Mouse (Mus musculus) urinary bladder, postnatal 4 days (tissue): Measurements from ENCODE around the gene Oaz3.

Experiments
- DNase-seq, 2 experiments: peaks; one replicate each; pipeline ENCODE4 v3.0.0; 2021 to 2022; ENCODE audit warnings: low spot score in 2 of 2

The Oaz3 gene

DNA sequence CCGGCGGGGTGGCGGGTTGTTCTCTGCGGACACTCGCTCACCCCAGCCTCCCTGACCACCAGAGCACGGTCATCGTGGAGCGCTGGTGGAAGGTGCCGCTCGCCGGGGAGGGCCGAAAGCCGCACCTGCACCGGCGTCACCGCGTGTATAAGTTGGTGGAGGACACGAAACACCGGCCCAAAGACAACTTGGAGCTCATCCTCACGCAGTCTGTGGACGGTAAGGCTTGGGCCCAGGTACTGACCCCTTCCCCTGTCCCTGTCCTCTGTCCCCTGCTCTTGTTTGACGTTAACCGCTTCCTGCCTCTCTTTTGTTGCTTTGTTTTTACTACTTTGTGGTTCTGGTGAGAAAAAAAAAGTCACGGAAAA, at the start of gene Oaz3:
Gene Oaz3 (minus strand): TSS at position 319 of the 368 bp plus-strand sequence.
- no peak for DNase-seq

DNA sequence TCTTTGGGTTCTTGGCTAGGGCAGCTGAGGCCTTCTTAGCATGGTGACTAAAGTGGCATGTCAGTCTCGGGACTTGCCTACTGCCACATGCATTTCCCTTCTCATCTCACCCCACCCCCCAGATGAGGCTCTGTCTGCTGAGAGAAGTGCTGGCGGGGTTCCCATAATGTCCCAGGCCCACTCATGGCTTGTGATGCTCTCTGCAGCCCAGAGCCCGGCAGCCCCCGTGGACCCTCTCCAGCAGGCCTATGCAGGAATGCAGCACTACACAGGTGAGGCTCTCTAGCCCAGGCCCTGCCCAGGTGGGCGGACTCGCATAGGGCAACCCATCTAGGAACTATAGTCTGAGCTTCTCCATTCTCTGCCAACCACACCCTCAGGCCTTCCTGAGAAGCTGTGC, 43.9 kb upstream of the Oaz3 start:
- no peak for DNase-seq

DNA sequence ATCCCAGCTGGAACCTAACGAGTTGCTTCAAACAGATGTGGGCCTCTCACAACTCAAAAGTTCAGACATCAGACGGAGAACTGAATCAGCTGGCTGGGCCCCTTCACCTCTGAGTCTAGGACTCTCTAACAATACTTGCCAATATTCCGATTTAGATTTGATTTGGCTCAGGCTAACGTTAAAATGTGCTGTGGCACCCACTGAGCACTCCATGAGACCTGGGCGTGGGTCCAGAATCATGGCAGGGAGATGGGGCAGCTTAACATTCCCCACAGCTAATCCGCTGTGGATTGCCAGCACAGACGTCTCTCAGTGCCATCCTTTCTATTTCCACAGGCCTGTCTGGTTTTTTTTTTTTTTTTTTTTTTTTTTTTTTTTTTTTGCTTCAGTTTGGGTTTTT, 42.2 kb upstream of the Oaz3 start:
- DNase-seq, result no peak

DNA sequence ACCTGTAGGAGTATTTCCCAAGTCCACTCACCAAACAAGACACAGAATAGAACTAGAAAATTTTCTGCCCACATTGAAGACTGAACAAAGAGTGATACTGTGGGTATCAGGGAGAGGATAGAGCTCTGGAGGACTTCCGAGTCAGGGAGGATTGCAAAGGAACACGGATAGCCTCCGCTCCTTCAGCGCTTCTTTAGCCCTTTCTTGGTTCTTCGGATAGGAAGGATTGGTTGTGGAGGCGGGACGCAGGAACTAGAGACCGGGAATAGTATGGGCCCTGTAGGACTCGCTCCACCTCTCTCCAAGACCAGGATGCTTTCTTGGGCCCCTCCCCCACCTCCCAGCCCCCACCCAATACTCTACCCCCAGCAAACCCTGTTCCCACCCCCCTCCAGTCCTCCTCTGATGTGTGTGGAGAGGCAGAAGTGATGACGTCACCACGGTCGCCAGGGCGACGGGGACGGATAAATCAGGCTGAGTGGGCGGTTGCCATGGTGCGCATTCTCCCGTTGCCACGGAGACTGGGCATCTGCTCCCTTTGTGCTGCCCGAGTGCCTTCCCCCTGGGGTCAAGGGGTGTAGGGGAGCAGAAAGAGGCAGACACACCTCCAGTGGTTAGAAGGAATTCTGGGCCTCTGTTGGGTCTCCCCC, 40.2 kb upstream of the Oaz3 start:
- no peak for DNase-seq

DNA sequence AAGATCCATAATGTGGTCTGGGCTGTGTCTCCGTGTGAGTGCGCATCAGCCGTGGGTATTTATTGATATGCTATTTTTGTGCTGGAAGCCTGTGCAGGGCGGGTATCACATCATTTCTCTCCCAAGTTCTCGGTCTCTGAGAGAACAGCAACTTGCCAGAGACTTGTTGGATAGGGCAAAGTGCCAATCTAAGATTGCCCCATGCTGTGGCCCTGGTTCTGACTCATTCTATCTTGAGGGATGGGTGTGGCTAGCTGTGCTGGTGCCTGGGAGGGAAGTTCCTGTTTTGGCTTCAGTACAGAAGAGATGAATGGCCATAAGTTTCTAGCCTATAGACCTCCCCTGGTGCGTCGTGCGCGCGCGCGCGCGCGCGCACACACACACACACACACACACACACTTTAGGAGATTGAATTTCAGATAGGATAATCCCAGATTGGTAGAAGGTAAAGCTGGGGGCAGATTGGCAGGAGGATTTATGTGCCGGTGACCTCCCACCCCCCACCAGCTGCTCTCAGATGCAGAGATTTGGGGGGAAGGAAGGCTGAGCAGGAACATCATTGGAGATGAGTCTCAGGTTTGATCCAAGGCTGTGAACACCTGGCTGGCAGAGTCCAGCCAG, 39.2 kb upstream of the Oaz3 start:
- no peak for DNase-seq

DNA sequence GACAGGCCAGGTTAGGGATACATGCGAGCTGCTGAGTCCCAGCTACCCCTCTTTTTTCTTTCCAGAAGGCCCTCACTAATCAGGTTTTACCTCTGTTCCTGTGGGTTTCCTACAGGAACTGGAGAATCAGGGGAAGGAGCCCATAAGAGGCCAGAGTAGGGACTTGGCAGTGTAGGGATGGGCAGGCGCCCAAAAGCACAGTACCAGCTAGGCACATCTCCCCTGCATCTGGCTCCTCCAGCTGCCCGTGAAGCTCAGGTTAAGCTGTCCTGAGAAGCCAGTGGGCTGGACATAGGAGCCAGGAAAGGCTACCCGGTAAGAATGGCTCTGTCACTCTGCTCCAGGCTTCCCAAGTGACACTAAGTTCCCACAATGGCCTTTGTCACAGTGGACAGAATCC, 37.7 kb upstream of the Oaz3 start:
- no peak for DNase-seq

DNA sequence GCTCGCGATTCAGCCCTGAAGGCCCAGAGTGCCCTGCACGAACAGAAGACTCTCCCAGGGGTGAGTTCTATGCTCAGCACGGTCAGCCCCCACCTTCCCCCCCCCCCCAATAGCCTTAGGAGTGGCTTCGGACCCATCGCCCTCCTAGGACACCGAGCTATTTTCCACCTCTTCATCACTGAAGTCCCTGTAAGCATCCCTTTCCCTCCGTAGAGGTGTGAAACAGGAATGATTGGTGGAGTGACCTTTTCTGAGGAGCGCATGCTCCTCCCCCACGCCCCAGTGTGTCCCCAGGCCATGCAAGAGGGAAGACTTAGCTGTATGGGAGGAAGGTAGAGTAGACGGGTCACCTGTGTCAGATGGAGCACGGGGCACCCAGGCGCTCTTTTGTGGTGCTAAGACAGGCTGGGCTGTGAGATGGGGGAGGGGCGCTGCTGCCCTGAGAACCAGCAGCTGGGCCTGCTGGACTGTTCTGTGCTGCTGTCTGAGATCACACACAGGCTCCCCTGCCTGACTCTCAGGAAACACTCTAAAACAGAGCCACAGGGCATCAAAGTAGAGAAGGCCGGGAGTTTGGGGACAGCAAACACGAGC, 36.7 kb upstream of the Oaz3 start, which contains the start of gene Riiad1:
Gene Riiad1 (minus strand): TSS at position 51 of the 594 bp plus-strand sequence.
- no peak for DNase-seq

DNA sequence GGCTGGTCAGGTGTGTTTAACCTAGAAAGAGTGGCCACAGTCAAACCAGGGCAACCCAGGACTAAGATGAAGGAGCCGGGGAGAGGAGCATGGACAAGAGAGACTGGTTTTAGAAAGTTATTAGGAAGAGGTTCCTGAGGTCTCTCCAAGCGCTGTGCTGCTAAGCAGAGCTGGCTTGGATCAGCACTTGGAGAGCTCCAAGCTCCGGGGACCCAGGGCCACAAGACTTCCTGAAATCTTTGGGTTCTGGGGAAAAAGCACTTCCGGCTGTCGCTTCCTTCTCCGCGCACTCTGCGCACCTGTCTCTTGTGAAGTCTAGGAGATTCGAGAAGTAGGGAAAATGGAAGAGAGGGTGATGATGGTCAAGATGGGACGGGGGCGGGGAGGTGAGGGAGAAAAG, 35.8 kb upstream of the Oaz3 start:
- DNase-seq, result no peak

DNA sequence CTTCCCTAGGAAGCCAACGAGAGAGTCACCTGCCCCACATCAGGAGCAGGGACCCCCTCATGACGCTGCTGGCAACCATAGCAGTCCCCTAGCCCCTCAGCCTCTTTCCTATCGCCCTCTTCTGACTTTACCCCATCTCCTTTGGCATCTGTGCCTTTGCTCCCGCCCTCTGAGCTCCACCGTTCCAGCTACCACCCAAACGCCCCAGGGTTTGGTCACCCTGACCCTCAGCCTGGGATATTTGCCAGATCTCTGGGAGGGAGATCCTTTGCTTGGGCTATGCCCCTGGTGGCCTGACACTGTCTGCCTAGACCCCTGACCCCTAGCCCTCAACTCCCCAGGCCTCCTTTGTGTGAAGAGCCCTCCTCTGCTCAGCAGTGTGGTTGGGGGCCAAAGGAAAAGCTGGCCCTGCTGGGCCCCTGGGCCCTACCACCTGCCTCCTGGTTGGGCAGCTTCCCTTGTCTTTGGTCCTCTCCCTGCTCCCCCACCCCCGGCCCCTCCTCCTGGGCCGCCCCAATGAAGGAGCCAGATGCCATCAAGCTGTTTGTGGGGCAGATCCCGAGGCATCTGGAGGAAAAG, 35.0 kb upstream of the Oaz3 start:
- no peak for DNase-seq

DNA sequence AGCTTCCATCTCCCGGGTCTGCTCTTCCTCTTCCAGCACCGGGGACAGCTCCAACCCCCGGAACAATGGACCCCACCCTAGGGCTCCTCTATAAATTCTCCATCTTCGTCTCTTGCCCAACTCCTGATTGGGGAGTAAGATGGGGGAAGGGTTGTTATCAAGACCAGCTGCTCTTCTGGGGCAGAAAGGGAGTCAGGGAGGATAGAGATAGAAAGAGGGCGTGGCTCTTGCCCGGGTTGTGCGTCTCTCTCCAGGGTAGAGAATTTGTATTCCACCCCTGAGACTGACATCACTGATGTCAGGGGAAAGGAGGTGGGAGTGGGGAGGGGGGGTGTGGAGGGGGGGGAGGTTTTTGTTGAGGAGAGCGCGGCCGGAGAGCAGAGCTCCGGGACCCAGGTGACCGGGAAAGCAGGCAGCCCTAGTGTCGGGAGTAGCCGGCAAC, 34.3 kb upstream of the Oaz3 start, which contains the start of gene Celf3:
Gene Celf3 (plus strand): TSS at position 315 of the 442 bp plus-strand sequence.
- DNase-seq, result no peak

DNA sequence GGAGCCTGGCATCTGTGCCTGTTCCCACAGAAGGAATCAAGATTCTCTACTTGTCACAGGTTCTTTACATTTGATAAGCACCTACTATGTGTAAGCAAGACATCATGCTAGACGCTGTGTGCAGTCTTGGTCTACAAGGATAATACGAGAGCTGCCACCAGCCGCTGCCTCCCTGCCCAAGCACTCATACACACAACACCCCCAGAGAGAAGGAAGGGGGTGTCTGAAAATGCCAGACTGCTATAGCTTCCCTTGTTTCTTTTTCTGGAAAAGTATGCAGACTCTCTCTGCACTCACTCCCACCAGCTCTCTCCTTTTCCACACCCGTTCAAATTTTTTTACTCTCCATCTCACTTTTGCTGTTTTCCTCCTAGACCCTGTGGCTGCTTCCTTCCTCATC, 33.7 kb upstream of the Oaz3 start:
- no peak for DNase-seq

DNA sequence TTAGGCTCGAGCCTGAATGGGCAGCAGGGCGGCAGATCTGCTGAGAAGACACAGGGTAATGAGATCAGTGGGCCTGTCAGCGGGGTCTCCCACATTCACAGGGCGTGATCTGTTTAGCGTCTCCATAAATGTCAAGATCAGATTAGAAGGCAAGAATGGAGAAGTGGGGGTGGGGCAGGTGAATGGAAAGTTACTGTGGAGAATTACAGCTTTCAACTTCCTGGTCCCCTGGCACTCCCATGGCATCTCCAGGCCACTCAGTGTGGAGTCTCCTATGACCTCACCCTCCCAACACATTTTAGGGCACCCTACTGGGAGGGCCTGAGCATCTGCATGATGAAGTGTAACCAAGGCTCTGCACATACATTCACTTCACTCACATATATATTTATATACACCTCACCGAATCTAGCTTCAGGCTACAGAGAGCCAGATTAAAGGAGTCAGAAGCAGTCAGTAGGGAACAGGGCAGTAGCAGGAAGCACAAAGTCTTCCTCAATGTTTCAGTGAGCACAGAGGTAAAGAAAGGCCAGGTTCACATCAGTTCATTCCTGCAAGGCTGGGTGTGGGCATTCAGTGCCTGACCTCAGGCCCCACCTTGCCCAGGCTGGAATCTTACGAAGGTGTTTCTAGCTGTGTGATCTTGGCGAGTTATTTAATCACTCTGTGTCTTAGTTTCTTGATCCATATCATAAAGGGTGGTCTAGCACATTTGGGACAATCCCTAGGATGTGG, 32.8 kb upstream of the Oaz3 start:
- DNase-seq, result no peak

DNA sequence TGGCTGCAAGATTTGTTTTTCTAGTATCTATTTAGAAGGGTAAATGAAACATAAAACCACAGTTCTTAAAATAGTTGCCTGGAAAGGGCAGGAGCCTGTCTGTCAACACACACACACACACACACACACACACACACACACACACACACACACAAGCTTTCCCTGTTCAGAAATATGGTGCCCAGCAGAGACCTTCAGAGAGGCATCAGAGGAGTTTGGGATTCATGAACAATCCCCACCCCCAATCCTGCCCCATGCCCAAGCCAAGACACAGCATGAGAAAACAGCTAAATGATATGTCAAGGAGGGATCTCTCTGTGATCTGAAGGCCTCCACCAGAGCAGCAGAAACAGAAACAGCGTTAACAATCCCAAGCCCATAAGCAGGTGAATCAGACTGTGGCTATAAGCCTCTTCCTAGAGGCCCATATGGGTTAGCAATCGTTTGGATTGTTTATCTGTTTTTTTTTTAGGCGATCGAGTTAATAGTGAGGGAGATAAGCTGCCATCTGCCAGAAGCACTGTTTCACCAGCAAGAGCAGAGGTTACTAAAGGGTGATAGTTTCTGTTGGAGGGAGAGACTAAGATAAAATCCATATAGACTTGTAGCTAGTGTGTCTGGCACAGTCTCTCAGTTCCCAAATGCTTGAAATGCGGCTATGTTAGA, 30.0 kb upstream of the Oaz3 start:
- DNase-seq, result no peak

DNA sequence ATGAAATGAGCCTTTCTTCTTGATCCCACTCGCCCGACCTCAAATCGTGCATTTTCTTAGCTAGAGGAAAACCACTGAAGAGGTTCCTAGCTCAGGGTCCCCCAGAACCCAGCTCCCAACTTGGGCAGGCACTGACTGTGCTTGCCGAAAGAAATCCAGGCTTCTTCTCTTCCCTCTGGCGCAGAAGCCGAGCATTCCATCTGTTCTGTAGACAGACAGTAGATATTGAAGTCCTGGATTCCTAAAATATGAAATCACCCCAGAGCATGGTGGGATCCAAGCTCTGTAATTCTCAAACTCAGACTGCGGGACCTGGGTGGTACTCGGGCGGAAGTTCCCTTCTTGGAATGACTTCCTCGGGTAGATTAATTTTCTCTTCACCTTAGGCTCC, 29.4 kb upstream of the Oaz3 start:
- DNase-seq, result no peak

DNA sequence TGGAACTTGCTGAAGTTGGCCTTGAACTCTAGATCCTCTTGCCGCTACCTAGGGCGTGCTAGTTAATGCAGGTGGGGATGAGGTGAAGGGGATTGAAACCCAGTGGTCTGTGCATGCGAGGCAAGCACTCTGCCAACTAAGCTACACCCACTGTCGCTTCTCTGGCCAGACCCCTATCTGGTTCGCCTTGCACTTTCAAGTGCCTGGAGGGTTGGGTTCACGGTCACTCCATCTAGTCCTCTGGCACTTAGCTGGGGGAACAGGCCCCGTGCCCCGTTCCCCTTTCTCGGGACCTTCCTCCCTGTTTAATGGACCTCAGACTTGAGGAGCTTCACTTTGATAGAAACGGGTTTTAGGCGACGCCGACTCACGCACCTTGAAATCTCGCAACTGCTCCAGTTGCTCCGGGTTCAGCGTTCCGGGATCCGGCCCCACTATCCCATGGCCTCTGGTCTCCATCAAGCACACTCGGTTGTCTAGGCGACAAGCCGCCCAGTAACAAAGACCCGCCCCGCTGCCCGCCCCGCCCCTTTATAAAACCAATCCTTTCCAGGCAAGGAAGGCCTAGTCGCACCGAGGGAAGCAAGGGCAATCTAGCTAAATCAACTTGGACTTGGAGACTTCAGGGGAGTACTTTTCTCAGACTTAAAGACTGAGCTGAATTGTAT, 28.9 kb upstream of the Oaz3 start:
- DNase-seq, result no peak

DNA sequence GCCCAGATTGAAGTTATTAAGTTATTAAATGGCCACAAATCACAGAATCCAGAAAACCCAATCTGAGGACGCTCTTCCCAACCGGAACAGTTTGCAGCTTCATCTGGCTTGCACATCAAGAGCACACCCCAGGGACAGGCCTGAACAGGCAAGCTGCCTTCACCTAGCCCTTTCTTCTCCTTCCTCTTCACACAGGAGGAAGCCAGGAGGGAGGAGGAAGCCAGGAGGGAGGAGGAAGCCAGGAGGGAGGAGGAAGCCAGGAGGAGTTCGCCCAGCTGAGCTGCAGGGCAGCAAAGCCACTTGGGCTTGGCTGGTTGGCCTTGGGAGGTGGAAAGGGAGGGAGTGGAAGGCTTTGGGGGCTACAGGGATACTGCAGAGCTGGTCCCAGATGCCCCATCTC, 25.2 kb upstream of the Oaz3 start:
- DNase-seq, result no peak

DNA sequence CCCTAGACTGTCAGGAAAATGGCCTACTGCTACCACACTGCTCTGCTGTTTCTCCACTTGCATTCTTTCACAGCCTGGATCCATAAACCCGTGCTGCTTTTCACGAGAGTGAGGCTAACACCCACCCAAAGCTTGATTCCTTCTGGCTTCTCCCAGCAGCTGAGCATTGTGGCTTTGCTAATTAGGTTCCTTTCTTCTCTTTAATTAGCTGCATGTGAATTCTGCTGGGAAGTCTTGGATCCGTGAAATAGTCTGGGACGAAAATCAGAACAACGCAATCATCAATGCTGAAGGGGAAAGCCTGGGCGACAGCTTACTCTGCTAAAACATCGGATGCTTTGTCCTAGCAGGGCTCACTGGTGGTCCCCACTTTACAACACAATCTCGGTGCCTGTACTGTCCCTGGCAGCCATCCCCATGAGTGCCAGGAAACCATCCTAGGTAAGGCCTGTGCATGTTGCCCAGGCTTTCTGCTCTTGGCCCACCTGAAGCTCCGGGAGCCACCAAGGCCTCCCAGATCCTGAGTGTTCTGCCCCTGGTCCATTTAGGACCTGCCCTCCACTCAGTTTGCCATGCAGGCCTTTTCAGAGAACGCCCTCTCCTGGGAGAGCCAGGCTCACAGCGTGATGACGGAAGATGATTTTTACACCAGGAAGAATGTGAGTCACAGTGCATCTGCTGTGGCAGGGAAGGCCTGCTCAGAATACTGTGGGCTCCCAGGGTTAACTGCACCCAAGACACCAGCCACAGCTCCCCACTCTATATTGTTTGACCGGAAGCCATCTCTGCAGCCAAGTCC, 22.1 kb upstream of the Oaz3 start:
- DNase-seq, result no peak

DNA sequence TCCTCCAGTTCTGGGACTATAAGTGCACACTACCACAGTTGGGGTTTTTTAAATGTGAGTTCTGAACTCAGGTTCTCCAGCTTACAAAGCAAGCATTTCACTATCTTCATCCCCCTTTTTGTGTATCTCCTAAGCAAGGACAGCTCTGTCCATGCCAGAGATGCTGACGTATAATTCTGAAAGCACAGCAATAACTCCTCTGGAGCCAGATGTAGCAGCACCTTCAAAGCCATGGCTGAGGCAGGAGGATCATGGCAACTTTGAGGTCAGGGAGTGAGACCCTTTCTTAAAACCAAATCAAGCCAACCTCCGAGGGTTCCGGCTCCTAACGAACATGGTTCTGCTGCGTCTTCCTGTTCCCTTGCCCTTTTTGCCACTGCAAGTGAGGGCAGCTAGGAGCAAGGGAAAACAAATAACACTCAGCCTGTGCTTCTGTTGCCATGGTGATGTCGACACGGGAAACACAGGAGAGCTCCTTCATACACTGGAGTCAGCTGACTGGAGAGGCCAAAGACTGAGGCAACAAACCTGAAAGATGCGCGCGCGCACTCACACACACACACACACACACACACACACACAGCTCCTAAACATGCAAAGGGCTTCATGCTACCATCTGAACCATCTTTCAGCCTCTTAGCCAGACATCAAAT, 20.3 kb upstream of the Oaz3 start:
- no peak for DNase-seq

DNA sequence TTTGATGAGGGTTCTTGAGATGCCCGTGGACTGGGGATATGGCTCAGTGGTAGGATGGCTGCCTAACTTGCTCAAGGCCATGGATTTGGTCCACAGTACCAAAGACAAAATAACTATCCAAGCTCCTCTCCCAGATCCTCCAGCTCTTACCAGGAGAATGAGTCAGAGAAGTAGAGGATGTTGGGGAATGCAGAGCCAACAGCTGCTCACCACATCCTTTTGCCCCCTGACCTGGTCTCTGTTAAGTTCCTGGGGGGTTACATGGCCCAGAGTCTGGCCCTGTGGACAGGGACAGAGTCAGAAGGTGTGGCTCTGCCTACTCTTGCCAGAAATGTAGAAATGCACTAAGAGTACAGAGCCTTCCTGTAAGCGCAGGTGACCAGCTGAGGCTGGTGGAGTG, 16.1 kb upstream of the Oaz3 start:
- DNase-seq, result no peak

DNA sequence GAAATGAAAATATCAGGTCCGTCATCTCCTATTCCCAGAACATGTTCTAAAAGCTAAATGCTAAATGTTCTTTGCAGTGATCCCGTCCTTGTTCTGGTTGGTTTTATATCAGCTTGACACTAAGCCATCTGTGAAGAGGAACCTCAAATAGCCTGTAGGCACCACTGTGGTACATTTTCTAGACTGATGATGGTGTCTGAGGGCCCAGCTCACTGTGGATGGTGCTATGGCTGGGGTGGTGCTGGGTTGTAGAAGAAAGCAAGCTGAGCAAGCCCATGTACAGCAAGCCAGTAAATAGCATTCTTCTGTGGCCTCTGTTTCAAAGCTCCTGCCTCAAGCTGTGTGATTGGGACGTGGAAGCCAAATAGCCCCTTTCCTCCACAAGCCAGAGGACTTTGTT, 13.3 kb upstream of the Oaz3 start:
- DNase-seq, result no peak
